Mouse (Mus musculus): ENCODE data around the gene Zbtb3. TPM values are rescaled to one million over a fixed set of nuclear protein-coding genes. Genes with fewer than 3 reads are reported as not detected.
A peak's percentile ranks its signal among the peaks of the same experiment; 100 is the strongest.
"Not testable (repeated sequence)": the region's sequence is repeated elsewhere in the genome, so short reads cannot be mapped to it uniquely, and the experiment has no call there.

Zbtb3 gene
- polyA plus RNA-seq, 1 experiment from 2014 or later, result 4.3 TPM

DNA sequence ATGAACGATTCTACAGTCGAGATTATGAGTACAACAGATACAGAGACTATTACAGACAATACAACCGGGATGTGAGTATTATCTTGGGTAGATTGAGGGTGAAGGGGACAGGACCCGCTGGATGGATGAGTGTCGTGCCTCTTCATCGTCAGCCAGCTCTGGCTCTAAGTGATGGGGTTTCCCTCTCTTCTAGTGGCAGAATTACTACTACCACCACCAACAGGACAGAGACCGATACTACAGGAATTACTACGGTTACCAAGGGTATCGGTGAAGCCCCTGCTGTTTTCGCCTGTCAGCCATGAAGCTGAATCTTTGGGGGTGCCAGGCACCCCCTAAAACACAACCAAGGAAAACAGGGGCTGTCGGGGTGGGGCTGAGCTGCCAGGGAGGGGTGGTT is 28.9 kb downstream of the Zbtb3 start:
- no peak overlapping the region for H3K4me3 ChIP-seq (ENCODE audit: low read depth, low read length)
- no peaks in the 10 kb centered on the region for H3K27me3 ChIP-seq (replicated peaks; ENCODE audit: control insufficient read depth, insufficient read depth, low read length)
- ATAC-seq (replicated peaks; ENCODE audit: low FRiP score, low TSS enrichment, low read depth) (no peak), DNase-seq (ENCODE audit: low spot score) (no peak)
- H3K9me3 ChIP-seq (ENCODE audit: control insufficient read depth, low read length), result no peaks in the 10 kb centered on the region
- 78% methylated on average over 11 of the region's 11 CpGs for WGBS
- H3K36me3 ChIP-seq (ENCODE audit: control insufficient read depth, insufficient read depth, low read length), result peaks cover 87% of the 10 kb centered on the region
- no peak overlapping the region for H3K27ac ChIP-seq (ENCODE audit: low read depth)
- H3K4me1 ChIP-seq (replicated peaks; ENCODE audit: control insufficient read depth, insufficient read depth, low read length), result no peaks in the 10 kb centered on the region
- H3K4me2 ChIP-seq (ENCODE audit: low read length), result no peak overlapping the region
- H3K9ac ChIP-seq (ENCODE audit: low read length), result no peak overlapping the region

DNA sequence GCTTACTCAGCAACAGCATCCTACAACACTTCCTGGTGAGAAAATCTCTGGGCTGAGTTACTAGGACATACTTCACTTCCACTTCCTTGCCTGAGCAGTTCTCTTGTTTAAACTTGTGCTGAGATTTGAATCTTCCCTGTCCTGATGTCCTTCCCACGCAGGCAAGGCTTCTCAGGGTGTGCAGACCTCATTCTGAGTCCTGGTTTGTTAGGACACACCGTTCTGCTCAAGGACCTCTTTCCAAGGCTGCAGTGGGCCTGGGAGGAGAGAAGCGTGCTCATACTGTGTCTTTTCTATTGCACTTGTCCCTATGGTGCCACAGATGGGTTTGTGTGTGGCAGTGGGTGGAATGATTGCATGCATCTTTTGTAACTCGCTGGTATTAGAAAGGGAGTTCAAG is 30.6 kb downstream of the Zbtb3 start:
- Histone ChIP-seq H3K27me3 (replicated peaks; ENCODE audit: control insufficient read depth, insufficient read depth, low read length) (no peaks in the 10 kb centered on the region), H3K27ac (ENCODE audit: low read depth) (no peak overlapping the region), H3K4me1 (replicated peaks; ENCODE audit: control insufficient read depth, insufficient read depth, low read length) (peaks cover under 1% of the 10 kb centered on the region; the same call in 1 of the 2 replicates), H3K36me3 (ENCODE audit: control insufficient read depth, insufficient read depth, low read length) (peaks cover 70% of the 10 kb centered on the region), H3K9me3 (ENCODE audit: control insufficient read depth, low read length) (no peaks in the 10 kb centered on the region), H3K9ac (ENCODE audit: low read length) (no peak overlapping the region), H3K4me3 (ENCODE audit: low read depth, low read length) (no peak overlapping the region), H3K4me2 (ENCODE audit: low read length) (no peak overlapping the region)
- DNase-seq (ENCODE audit: low spot score) (no peak), ATAC-seq (replicated peaks; ENCODE audit: low FRiP score, low TSS enrichment, low read depth) (no peak)
- 93% methylated on average over 4 of the region's 4 CpGs for WGBS

DNA sequence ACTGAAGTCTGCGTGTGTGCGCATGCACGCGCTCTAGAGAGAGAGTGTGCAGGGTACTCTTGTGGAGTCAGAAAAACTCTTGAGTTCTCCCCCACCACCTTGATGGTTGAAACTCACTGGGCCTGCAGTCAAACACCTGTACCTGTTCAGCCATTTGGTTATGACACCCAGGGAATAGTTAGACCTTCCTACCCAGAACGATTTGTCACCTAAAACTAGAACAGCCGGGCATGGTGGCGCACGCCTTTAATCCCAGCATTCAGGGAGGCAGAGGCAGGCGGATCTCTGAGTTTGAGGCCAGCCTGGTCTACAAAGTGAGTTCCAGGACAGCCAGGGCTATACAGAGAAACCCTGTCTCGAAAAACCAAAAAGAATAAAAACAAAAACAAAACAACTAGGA is 34.0 kb downstream of the Zbtb3 start:
- Histone ChIP-seq H3K36me3 (ENCODE audit: control insufficient read depth, insufficient read depth, low read length) (peaks cover 37% of the 10 kb centered on the region), H3K4me1 (replicated peaks; ENCODE audit: control insufficient read depth, insufficient read depth, low read length) (peaks cover 23% of the 10 kb centered on the region)
- not testable (repeated sequence) for H3K27ac ChIP-seq (ENCODE audit: low read depth); H3K9ac ChIP-seq (ENCODE audit: low read length); H3K9me3 ChIP-seq (ENCODE audit: control insufficient read depth, low read length); DNase-seq (ENCODE audit: low spot score); H3K4me2 ChIP-seq (ENCODE audit: low read length); H3K4me3 ChIP-seq (ENCODE audit: low read depth, low read length); ATAC-seq (replicated peaks; ENCODE audit: low FRiP score, low TSS enrichment, low read depth); H3K27me3 ChIP-seq (replicated peaks; ENCODE audit: control insufficient read depth, insufficient read depth, low read length)
- 97% methylated on average over 10 of the region's 10 CpGs for WGBS

DNA sequence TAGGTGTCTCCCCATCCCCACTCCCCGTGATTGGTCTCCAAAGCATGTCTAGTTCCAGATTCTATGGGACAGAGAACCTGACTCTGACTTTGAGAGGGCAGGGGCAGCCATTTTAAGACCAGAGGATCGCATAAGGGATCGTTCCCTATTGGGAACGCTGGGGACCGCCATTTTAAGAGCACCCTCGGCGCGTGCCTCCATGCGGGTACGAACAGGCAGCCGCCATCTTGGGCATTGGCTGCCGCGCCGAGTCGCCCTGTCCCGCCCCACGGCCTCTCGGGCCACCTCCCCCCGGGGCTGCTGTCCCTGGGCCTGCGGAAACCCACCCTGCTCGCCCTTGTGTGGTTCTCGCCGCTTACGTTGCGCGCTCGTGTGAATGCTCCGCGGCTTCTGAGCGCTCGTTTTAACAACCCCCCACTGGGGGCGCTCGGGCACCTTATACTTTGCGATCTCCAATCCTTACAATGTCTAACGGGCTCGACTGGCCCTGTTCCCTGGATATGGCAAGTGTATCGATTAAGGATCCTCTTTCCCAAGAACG is 35.0 kb downstream of the Zbtb3 start, which contains the start of gene Bscl2:
Gene Bscl2, plus strand, starts transcription at position 217 of the 541 bp plus-strand sequence.
- WGBS, result under 1% methylated on average over 38 of the region's 38 CpGs
- DNase-seq (ENCODE audit: low spot score) (peak; percentile 95), ATAC-seq (replicated peaks; ENCODE audit: low FRiP score, low TSS enrichment, low read depth) (peak; percentile 74)
- Histone ChIP-seq H3K27ac (ENCODE audit: low read depth) (peak within 1 kb of the TSS; percentile 96), H3K4me1 (replicated peaks; ENCODE audit: control insufficient read depth, insufficient read depth, low read length) (peaks cover 23% of the 10 kb centered on the region), H3K4me2 (ENCODE audit: low read length) (peak within 1 kb of the TSS; percentile 98), H3K27me3 (replicated peaks; ENCODE audit: control insufficient read depth, insufficient read depth, low read length) (no peaks in the 10 kb centered on the region), H3K36me3 (ENCODE audit: control insufficient read depth, insufficient read depth, low read length) (peaks cover 27% of the 10 kb centered on the region), H3K9ac (ENCODE audit: low read length) (peak within 1 kb of the TSS; percentile 75), H3K4me3 (ENCODE audit: low read depth, low read length) (peak within 1 kb of the TSS; percentile 61), H3K9me3 (ENCODE audit: control insufficient read depth, low read length) (no peaks in the 10 kb centered on the region)

DNA sequence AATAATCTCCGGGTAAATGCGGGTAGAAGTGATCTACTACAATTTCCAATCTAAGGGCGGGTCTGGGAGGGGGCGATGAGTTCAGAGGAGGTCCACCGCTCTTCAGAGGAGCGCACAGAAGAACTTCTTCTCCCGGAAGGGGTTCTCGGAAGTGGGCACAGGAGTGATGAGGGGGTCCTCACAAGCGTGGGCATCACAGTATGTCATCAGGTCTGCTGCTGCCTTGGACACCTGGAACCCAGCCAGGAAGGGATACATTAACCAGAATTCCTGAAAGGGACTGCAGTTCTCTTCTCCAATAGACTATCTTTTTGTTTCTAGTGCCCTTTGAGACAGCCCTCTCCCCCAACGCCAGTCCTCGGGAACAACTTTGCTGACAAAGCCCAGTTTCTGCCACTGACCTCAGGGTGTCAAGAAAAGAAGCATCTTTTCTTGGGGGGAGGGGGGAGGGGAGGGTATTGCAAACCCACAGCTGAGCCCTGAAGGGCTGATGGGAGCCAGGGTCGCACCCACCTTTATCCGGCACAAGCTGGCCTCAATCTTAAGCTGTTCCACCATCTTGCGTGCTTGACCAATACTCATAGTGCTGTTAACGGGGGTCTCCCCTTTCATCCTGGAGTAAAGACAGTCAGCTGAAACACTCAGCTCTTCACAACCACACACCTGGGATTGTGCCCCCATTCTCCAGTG is 35.8 kb downstream of the Zbtb3 start:
- H3K9me3 ChIP-seq (ENCODE audit: control insufficient read depth, low read length), result no peaks in the 10 kb centered on the region
- no peaks in the 10 kb centered on the region for H3K27me3 ChIP-seq (replicated peaks; ENCODE audit: control insufficient read depth, insufficient read depth, low read length)
- DNase-seq (ENCODE audit: low spot score) (no peak), ATAC-seq (replicated peaks; ENCODE audit: low FRiP score, low TSS enrichment, low read depth) (0 out of 2 replicates have a peak, but pooled peaks have one; percentile 25)
- peaks cover 23% of the 10 kb centered on the region for H3K4me1 ChIP-seq (replicated peaks; ENCODE audit: control insufficient read depth, insufficient read depth, low read length)
- peak overlapping the region; percentile 98 for H3K4me2 ChIP-seq (ENCODE audit: low read length)
- H3K4me3 ChIP-seq (ENCODE audit: low read depth, low read length), result peak overlapping the region; percentile 61
- H3K36me3 ChIP-seq (ENCODE audit: control insufficient read depth, insufficient read depth, low read length), result peaks cover 23% of the 10 kb centered on the region
- WGBS, result 21% methylated on average over 15 of the region's 15 CpGs
- H3K27ac ChIP-seq (ENCODE audit: low read depth), result peak overlapping the region; percentile 96
- H3K9ac ChIP-seq (ENCODE audit: low read length), result peak overlapping the region; percentile 75

DNA sequence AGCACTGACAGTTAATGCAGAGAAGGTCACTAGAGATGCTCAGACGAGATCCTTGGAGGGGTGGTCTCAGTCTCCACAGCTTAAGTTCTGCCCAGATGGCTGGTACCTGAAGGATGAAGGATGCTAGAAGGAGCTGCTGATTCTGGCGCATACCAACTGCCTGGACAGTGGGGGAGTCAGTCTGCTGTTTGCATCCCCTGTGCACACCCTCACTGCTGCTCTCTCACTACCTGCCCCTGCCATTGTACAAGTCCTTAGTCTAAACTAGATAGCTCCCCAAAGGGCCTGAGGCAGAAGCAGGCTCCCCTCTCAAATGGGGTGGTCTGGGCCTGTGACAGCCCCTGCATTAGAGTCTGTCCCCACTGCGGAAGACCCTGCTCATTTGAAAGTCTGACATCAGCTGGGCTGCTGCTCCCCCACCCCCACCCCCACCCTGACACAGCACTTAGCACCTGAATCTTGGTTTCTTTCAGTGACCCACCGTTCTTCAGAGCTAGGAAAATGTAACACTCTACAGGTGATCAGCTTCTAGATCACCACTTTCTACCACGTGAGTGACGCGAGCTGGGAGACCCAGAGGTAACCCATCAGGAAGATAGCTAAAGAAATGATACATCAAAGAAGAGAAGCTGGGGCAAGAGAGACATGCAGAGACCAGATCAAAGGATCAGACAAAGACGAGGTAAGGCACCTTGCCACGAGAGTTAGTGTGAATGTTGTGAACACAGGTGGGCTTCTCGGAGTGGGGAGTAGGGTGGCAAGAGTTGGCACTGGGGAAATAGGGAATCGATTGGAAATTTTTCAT is 37.0 kb downstream of the Zbtb3 start, which contains the start of gene Gng3:
Gene Gng3, minus strand, starts transcription at position 92 of the 805 bp plus-strand sequence.
- H3K27ac ChIP-seq (ENCODE audit: low read depth), result peak within 1 kb of the TSS; percentile 96
- no peak for DNase-seq (ENCODE audit: low spot score)
- H3K4me2 ChIP-seq (ENCODE audit: low read length), result peak within 1 kb of the TSS; percentile 98
- H3K27me3 ChIP-seq (replicated peaks; ENCODE audit: control insufficient read depth, insufficient read depth, low read length), result no peaks in the 10 kb centered on the region
- no peak for ATAC-seq (replicated peaks; ENCODE audit: low FRiP score, low TSS enrichment, low read depth)
- WGBS, result 62% methylated on average over 11 of the region's 11 CpGs
- no peaks in the 10 kb centered on the region for H3K9me3 ChIP-seq (ENCODE audit: control insufficient read depth, low read length)
- peak within 1 kb of the TSS; percentile 75 for H3K9ac ChIP-seq (ENCODE audit: low read length)
- H3K36me3 ChIP-seq (ENCODE audit: control insufficient read depth, insufficient read depth, low read length), result peaks cover 12% of the 10 kb centered on the region
- H3K4me3 ChIP-seq (ENCODE audit: low read depth, low read length), result peak within 1 kb of the TSS; percentile 61
- H3K4me1 ChIP-seq (replicated peaks; ENCODE audit: control insufficient read depth, insufficient read depth, low read length), result peaks cover 23% of the 10 kb centered on the region

DNA sequence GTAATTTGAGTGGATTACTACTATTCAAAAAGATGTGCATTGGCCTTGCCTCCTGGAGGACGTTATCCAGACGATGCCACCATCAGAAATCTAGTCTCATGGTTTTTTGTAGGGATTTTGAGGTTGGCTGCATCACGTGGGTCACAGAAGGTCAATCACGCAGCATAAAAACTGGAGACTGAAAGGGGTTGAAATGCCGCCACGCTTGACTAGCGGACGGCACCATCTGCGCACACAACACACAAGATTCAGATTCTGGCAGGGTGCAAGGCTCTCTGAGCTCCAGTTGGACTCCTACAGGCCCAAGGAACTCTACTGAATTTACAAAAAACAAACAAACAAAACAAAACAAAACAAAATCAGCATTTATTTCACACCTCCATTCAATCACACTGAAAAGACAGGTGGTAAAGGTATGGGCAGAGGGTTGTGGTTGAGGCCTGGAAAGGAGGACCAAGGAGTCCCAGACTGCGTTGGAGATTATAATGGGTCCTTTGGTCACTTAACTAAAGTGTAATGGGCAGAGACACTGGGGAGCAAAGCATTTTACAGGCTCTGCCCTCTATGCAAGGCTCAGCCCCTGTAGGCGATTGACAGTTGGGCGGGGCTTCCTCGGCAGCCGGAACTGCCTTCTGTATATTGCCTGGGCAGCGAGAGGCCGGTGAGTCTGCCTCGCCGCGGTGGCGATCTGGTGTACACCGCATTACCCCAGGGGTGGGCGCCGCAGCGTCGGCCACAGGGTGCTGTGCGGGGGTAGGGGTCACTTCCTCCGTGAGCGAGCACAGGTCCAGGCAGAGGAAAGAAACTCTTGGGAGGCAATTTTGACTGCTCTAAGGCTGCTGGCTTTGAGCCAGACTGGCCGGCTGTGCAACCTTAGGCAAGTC is 37.8 kb downstream of the Zbtb3 start:
- ATAC-seq (replicated peaks; ENCODE audit: low FRiP score, low TSS enrichment, low read depth), result no peak; the same call in 1 of the 2 replicates
- DNase-seq (ENCODE audit: low spot score), result peak; percentile 78
- Histone ChIP-seq H3K36me3 (ENCODE audit: control insufficient read depth, insufficient read depth, low read length) (peaks cover 5% of the 10 kb centered on the region), H3K4me3 (ENCODE audit: low read depth, low read length) (peak overlapping the region; percentile 42), H3K9me3 (ENCODE audit: control insufficient read depth, low read length) (no peaks in the 10 kb centered on the region), H3K9ac (ENCODE audit: low read length) (peak overlapping the region; percentile 50), H3K4me1 (replicated peaks; ENCODE audit: control insufficient read depth, insufficient read depth, low read length) (peaks cover 23% of the 10 kb centered on the region), H3K27ac (ENCODE audit: low read depth) (no peak overlapping the region), H3K27me3 (replicated peaks; ENCODE audit: control insufficient read depth, insufficient read depth, low read length) (no peaks in the 10 kb centered on the region), H3K4me2 (ENCODE audit: low read length) (peak overlapping the region; percentile 60)
- 24% methylated on average over 29 of the region's 29 CpGs for WGBS

DNA sequence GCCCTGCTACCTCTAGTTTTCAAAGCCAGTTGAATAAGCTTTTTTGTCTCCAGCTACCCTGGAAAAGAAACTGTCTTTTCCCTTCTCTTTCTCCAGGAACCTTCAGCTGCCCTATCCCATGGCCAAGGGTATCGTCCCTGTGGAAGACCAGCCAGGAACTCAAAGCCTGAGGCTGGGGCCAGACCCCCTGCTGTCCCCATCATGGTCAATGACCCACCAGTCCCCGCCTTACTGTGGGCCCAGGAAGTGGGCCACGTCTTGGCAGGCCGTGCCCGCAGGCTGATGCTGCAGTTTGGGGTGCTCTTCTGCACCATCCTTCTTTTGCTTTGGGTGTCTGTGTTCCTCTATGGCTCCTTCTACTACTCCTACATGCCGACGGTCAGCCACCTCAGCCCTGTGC is 38.7 kb downstream of the Zbtb3 start:
- H3K27ac ChIP-seq (ENCODE audit: low read depth), result no peak overlapping the region
- peak overlapping the region; percentile 42; the same call in 1 of the 2 replicates for H3K4me3 ChIP-seq (ENCODE audit: low read depth, low read length)
- H3K9me3 ChIP-seq (ENCODE audit: control insufficient read depth, low read length), result no peaks in the 10 kb centered on the region
- no peaks in the 10 kb centered on the region for H3K27me3 ChIP-seq (replicated peaks; ENCODE audit: control insufficient read depth, insufficient read depth, low read length)
- peaks cover 8% of the 10 kb centered on the region for H3K36me3 ChIP-seq (ENCODE audit: control insufficient read depth, insufficient read depth, low read length)
- ATAC-seq (replicated peaks; ENCODE audit: low FRiP score, low TSS enrichment, low read depth) (no peak), DNase-seq (ENCODE audit: low spot score) (no peak)
- 95% methylated on average over 7 of the region's 7 CpGs for WGBS
- H3K9ac ChIP-seq (ENCODE audit: low read length), result no peak overlapping the region
- peaks cover 23% of the 10 kb centered on the region for H3K4me1 ChIP-seq (replicated peaks; ENCODE audit: control insufficient read depth, insufficient read depth, low read length)
- peak overlapping the region; percentile 60 for H3K4me2 ChIP-seq (ENCODE audit: low read length)

Data from intestine, embryonic 14.5 days (tissue).